ENCODE assay signal across 16 mouse cellular contexts in the genomic region with DNA sequence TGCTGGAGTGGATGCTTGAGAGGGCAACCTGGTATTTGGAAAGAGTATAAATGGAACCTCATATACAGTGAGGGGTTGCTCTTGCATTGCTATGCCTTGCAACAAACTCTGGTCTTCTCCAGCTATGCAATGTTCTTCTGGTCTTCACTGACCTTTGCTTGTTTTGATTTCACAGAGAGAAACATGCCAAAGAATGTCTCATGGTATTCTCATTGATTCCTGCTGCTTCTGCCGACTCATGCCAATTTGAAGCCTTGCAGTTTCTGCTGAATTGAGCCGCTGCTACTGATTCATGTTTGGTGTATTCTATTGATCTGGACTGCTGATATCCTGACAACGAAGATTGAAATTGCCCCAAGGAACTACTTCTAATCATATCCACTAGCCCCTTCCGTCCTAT. TPM values are rescaled to one million over a fixed set of nuclear protein-coding genes. Genes with fewer than 3 reads are reported as not detected.
"Had no signal": no experiment of that assay in that cellular context is flagged by ENCODE, and none has a peak within 500 bp of the region (broad histone marks: within the 10 kb centered on the region; RNA-seq: fewer than 3 reads in every experiment).

No protein-coding gene starts in this region.

- H3K9me3 ChIP-seq: neural tube, embryonic 15.5 days; stomach, embryonic 15.5 days had no signal

- H3K4me1 ChIP-seq: neural tube, embryonic 15.5 days; stomach, embryonic 15.5 days had no signal

- H3K9ac ChIP-seq: neural tube, embryonic 15.5 days; stomach, embryonic 15.5 days had no signal

- H3K36me3 ChIP-seq: neural tube, embryonic 15.5 days; stomach, embryonic 15.5 days had no signal

- H3K4me3 ChIP-seq: neural tube, embryonic 15.5 days; stomach, embryonic 15.5 days had no signal

- H3K27me3 ChIP-seq: neural tube, embryonic 15.5 days; stomach, embryonic 15.5 days had no signal

- DNase-seq: retina, postnatal 1 day; right cerebral cortex, adult 18-20 months; right cerebral cortex, postnatal 14 days; right cerebral cortex, postnatal 25 days; right cerebral cortex, postnatal 4 days; spleen, adult 18-20 months; thymus, adult 18-20 months; thymus, adult 2 months; thymus, postnatal 14 days; thymus, postnatal 25 days; thymus, postnatal 36 days; thymus, postnatal 4 days had no signal

- H3K27ac ChIP-seq: neural tube, embryonic 15.5 days; stomach, embryonic 15.5 days; stomach, postnatal 0 days had no signal

- H3K4me2 ChIP-seq: neural tube, embryonic 15.5 days; stomach, embryonic 15.5 days had no signal

RNA-seq across cellular contexts. Expression of gene Stard13, which starts 60.0 kb away (rescaled TPM):
- total RNA-seq: neutrophil, adult 5-6 weeks had no signal
